Mouse (Mus musculus) adrenal gland (tissue): ENCODE data around the gene Smim14.

Experiments
- intact Hi-C: fragments of 180-260 bp; cut with DNase I; formaldehyde crosslinking; loops from one replicate; pipeline ENCODE4 v1.15.1; 2025

Gene Smim14

DNA sequence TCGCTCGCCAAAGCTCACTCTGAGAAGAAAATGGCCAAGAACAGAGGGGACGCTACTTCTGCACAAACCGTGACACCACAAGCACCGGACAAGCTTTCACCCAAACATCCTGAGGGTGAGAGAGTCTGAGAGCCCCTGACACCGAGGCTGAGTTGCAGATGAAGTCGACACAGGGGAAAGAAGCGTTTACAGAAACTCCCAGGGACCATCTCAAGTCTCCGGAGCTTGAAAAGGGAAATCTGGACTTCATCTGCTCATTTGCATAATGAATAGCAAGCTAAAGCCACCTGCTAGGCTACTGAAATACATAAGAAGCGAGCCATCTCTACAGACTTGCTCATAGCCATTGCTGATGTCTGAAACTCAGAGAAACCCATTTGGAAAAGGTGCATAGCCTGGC is 117.8 kb downstream of the Smim14 start:
- intact Hi-C loops = no loop called here

DNA sequence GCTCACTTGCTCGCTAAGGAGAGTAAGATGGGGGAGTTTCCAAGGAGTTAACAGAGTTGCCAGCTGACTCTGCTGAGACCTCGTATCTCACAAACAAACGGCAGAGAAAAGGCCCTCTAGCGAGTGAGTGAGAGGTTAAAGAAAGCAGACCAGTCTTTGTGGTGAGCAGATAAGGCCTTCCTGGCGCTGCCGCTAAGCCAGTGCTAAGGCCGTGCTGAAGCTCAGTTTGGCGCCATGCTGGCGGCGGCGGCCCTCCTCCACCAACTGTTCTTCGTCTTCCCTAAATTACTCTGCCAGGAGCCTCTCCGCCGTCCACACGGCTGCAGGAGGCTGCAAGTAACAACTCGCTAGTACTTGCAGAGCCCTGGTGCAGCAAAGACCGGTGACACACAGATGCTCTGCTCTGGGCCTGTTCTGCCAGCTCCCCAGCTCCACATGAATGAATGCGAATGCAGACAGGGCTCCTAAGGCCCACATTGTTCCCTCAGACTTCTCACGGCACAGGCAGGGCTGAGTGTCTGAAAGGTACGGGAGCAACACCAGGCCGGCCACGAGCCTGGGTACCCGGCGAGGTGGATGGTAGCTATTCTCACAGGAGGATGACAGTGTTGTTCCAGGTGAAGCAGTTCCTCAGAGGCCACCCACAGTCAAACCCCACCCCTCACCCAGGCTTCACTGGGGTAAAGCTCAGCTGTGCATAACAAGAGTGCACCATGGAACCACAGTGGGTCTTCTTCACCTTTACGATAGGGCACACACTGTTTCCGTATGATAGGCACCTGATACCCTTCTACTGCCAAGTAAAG is 121.1 kb downstream of the Smim14 start:
- intact Hi-C loops = no loop called here

DNA sequence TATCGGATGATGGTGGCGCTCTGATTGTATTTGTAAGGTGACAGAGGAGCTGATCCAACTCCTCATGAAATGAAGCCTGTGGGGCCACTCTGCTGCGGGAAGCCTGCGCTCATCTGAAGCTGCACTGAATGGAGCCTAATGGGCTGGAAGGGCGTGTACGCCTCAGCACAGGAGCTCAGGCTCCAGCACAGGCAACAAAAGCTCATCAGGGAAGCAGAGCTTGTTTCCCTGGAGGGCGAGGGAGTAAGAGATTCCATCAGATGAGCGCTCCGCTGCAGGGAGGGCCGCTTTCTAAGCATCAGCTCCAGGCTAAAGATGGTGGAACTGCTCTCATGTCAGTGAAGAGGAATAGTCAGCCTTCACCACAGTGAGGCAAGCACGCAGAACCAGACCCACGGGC is 129.0 kb downstream of the Smim14 start:
- intact Hi-C loops = loop anchor here (10.0 kb wide), 1 partner anchor 207 kb away; no protein-coding TSS in a partner anchor

DNA sequence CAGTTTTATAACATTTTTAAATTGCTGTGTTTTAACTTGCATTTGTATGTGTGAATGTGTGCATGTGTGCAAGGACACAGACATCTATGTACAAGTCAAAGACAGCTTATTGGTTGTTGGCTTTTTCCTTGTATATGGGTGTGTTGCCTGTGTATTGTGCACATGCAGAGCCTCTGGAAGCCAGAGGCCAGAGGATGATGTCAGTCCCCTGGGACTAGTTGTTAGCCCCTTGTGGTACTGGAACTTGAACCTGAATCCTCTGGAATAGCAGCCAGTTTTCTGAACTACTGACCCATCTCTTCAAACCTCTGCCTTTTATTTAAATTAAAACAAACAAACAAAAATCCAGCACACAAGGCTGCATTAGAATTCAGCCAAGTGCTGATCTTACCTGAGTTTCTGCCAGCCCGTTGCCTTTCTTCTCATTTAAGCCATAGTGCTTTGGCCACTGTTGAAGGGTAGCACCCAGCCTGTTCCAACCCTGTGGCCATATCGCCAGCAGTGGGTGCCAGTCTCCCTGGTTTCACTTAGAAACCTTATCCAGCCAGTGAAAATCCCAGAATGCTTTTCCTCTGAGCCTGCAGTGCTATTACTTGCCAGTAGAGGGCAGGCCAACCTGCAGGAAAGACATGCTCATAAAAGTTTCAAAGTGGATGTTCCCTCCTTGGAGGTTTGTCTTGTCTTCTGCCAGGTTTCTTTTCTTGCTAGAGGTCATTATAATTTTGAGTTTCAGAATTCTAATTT is 135.6 kb downstream of the Smim14 start:
- intact Hi-C loops = loop anchor here (2.0 to 10.0 kb wide), 2 partner anchors 213 to 295 kb away; no protein-coding TSS in a partner anchor
